ENCODE assay signal across 8 mouse cellular contexts in genomic region chr2:29826926-29827708, GRCm38 (mm10). TPM values are rescaled to one million over a fixed set of nuclear protein-coding genes. Genes with fewer than 3 reads are reported as not detected.
DNase-seq lines count a peak whose midpoint lies in the region; ATAC-seq lines count a peak whose summit lies in the region.

No protein-coding gene starts in this region.

- H3K27ac ChIP-seq in heart, embryonic 14.5 days (replicated peaks in 1 of 2; ENCODE audit: control insufficient read depth in 1 of 2, insufficient read depth in 1 of 2, low read depth in 2 of 2, low read length in 2 of 2): peak overlapping the region; percentile 90 to 96
- H3K27ac ChIP-seq in liver, embryonic 13.5 days: peak overlapping the region; percentile 87
- peak overlapping the region; percentile 97 for H3K27ac ChIP-seq in stomach, embryonic 16.5 days (ENCODE audit: low read length)

- WGBS in heart, embryonic 14.5 days: under 1% methylated on average over 48 of the region's 48 CpGs
- under 1% methylated on average over 48 of the region's 48 CpGs for WGBS in liver, embryonic 13.5 days (ENCODE audit: insufficient replicate concordance)
- under 1% methylated on average over 48 of the region's 48 CpGs for WGBS in stomach, embryonic 16.5 days

- ATAC-seq in CD4-positive, CD25-positive, alpha-beta regulatory T cell, adult 4 months: peak; percentile 98
- peak; percentile 93 for ATAC-seq in heart, embryonic 14.5 days (ENCODE audit: insufficient number of reproducible peaks, insufficient read depth, low FRiP score, low read depth)
- peak; percentile 96 for ATAC-seq in liver, embryonic 13.5 days (ENCODE audit: low read depth)
- peak; percentile 98 for ATAC-seq in stomach, embryonic 16.5 days (ENCODE audit: insufficient read depth, low FRiP score)

- 0 out of 2 replicates have a peak, but pooled peaks cover 8% of the 10 kb centered on the region for H3K36me3 ChIP-seq in heart, embryonic 14.5 days (ENCODE audit: control insufficient read depth, insufficient read depth, low read length)
- 0 out of 2 replicates have a peak, but pooled peaks cover 8% of the 10 kb centered on the region for H3K36me3 ChIP-seq in liver, embryonic 13.5 days
- H3K36me3 ChIP-seq in stomach, embryonic 16.5 days (ENCODE audit: control insufficient read depth, insufficient read depth, low read length): no peaks in the 10 kb centered on the region

- peak overlapping the region; percentile 91 for H3K9ac ChIP-seq in heart, embryonic 14.5 days (ENCODE audit: low read length)
- H3K9ac ChIP-seq in liver, embryonic 13.5 days: peak overlapping the region; percentile 83
- H3K9ac ChIP-seq in stomach, embryonic 16.5 days (ENCODE audit: low read length): peak overlapping the region; percentile 86

- H3K9me3 ChIP-seq in heart, embryonic 14.5 days (ENCODE audit: control insufficient read depth, low read length): no peaks in the 10 kb centered on the region
- no peaks in the 10 kb centered on the region for H3K9me3 ChIP-seq in liver, embryonic 13.5 days (replicated peaks)
- no peaks in the 10 kb centered on the region for H3K9me3 ChIP-seq in stomach, embryonic 16.5 days (replicated peaks; ENCODE audit: control insufficient read depth, low read length)

- peak overlapping the region; percentile 83 for H3K4me2 ChIP-seq in heart, embryonic 14.5 days (ENCODE audit: low read length)
- peak overlapping the region; percentile 89 for H3K4me2 ChIP-seq in liver, embryonic 13.5 days
- H3K4me2 ChIP-seq in stomach, embryonic 16.5 days (ENCODE audit: low read depth, low read length): peak overlapping the region; percentile 89

- DNase-seq in c-Kit-negative CD71-positive TER-119-positive erythroid progenitor cells, embryonic 14.5 days (ENCODE audit: low read depth, low spot score): peak; percentile 93
- DNase-seq in fibroblast of lung, adult 2 months (ENCODE audit: low read depth): peak; percentile 94
- peak; percentile 97 for DNase-seq in kidney, postnatal 14 days
- DNase-seq in liver, embryonic 13.5 days: peak; percentile 94
- peak; percentile 97 for DNase-seq in neural tube, embryonic 10.5 days (ENCODE audit: extremely low spot score, low spot score)

- peaks cover 0 to 10% of the 10 kb centered on the region in 2 experiments; a peak in 2 of 4 replicates for H3K4me1 ChIP-seq in heart, embryonic 14.5 days (ENCODE audit: control insufficient read depth in 2 of 2, insufficient read depth in 2 of 2, low read length in 2 of 2)
- H3K4me1 ChIP-seq in liver, embryonic 13.5 days (replicated peaks): peaks cover 21% of the 10 kb centered on the region
- peaks cover 12% of the 10 kb centered on the region for H3K4me1 ChIP-seq in stomach, embryonic 16.5 days (ENCODE audit: control insufficient read depth, insufficient read depth, low read length)

- no peaks in the 10 kb centered on the region for H3K27me3 ChIP-seq in heart, embryonic 14.5 days (ENCODE audit: control insufficient read depth, insufficient read depth, low read length)
- no peaks in the 10 kb centered on the region for H3K27me3 ChIP-seq in liver, embryonic 13.5 days
- H3K27me3 ChIP-seq in stomach, embryonic 16.5 days (ENCODE audit: control insufficient read depth, insufficient read depth, low read length): no peaks in the 10 kb centered on the region

- peak overlapping the region; percentile 82 to 94 for H3K4me3 ChIP-seq in heart, embryonic 14.5 days (ENCODE audit: control insufficient read depth in 1 of 2, insufficient read depth in 1 of 2, low read depth in 1 of 2, low read length in 2 of 2)
- peak overlapping the region; percentile 83 for H3K4me3 ChIP-seq in liver, embryonic 13.5 days (replicated peaks)
- H3K4me3 ChIP-seq in stomach, embryonic 16.5 days (replicated peaks; ENCODE audit: low read length): peak overlapping the region; percentile 98

RNA-seq across cellular contexts. Expression of gene Urm1, which starts 7.2 kb away (rescaled TPM):
- 10 to 100 TPM; 21.1 to 25.3 TPM for polyA plus RNA-seq in CD4-positive, CD25-positive, alpha-beta regulatory T cell, adult 4 months (2017; shearing (Covaris generic))
- polyA plus RNA-seq in heart, embryonic 14.5 days (2014; fragmentation: Nextera tagmentation; extraction: Ambion mirVana): 14.6 and 17.8 TPM in 2 replicates
- 9.9 and 11.4 TPM in 2 replicates for polyA plus RNA-seq in liver, embryonic 13.5 days (2015; fragmentation: Nextera tagmentation; extraction: Ambion mirVana)
- polyA plus RNA-seq in stomach, embryonic 16.5 days (2015; fragmentation: Nextera tagmentation; extraction: Ambion mirVana): 19.5 and 22.0 TPM in 2 replicates

RNA-seq across cellular contexts. Expression of gene Slc27a4, which starts 24.7 kb away (rescaled TPM):
- 1 to 10 TPM; 1.1 to 1.8 TPM for polyA plus RNA-seq in CD4-positive, CD25-positive, alpha-beta regulatory T cell, adult 4 months (2017; shearing (Covaris generic))
- 7.8 and 9.5 TPM in 2 replicates for polyA plus RNA-seq in heart, embryonic 14.5 days (2014; fragmentation: Nextera tagmentation; extraction: Ambion mirVana)
- polyA plus RNA-seq in liver, embryonic 13.5 days (2015; fragmentation: Nextera tagmentation; extraction: Ambion mirVana): 2.3 and 2.4 TPM in 2 replicates
- polyA plus RNA-seq in stomach, embryonic 16.5 days (2015; fragmentation: Nextera tagmentation; extraction: Ambion mirVana): 22.0 and 23.6 TPM in 2 replicates

RNA-seq across cellular contexts. Expression of gene Trub2, which starts 38.8 kb away (rescaled TPM):
- 10 to 100 TPM; 20.3 to 34.2 TPM for polyA plus RNA-seq in CD4-positive, CD25-positive, alpha-beta regulatory T cell, adult 4 months (2017; shearing (Covaris generic))
- polyA plus RNA-seq in heart, embryonic 14.5 days (2014; fragmentation: Nextera tagmentation; extraction: Ambion mirVana): 21.9 and 23.3 TPM in 2 replicates
- polyA plus RNA-seq in liver, embryonic 13.5 days (2015; fragmentation: Nextera tagmentation; extraction: Ambion mirVana): 16.2 and 19.1 TPM in 2 replicates
- 25.2 and 30.9 TPM in 2 replicates for polyA plus RNA-seq in stomach, embryonic 16.5 days (2015; fragmentation: Nextera tagmentation; extraction: Ambion mirVana)

RNA-seq across cellular contexts. Expression of gene Coq4, which starts 39.8 kb away (rescaled TPM):
- 10 to 100 TPM in 1 of 2 experiments, 1 to 10 TPM in 1; 5.0 to 11.6 TPM for polyA plus RNA-seq in CD4-positive, CD25-positive, alpha-beta regulatory T cell, adult 4 months (2017; shearing (Covaris generic))
- polyA plus RNA-seq in heart, embryonic 14.5 days (2014; fragmentation: Nextera tagmentation; extraction: Ambion mirVana): 29.5 and 33.4 TPM in 2 replicates
- polyA plus RNA-seq in liver, embryonic 13.5 days (2015; fragmentation: Nextera tagmentation; extraction: Ambion mirVana): 15.2 and 15.6 TPM in 2 replicates
- 34.5 and 34.6 TPM in 2 replicates for polyA plus RNA-seq in stomach, embryonic 16.5 days (2015; fragmentation: Nextera tagmentation; extraction: Ambion mirVana)

RNA-seq across cellular contexts. Expression of gene Cercam, which starts 41.8 kb away (rescaled TPM):
- polyA plus RNA-seq in CD4-positive, CD25-positive, alpha-beta regulatory T cell, adult 4 months (2017; shearing (Covaris generic)): under 1 TPM; 0.20 to 0.87 TPM
- polyA plus RNA-seq in heart, embryonic 14.5 days (2014; fragmentation: Nextera tagmentation; extraction: Ambion mirVana): 13.9 and 14.8 TPM in 2 replicates
- 31.1 and 39.0 TPM in 2 replicates for polyA plus RNA-seq in liver, embryonic 13.5 days (2015; fragmentation: Nextera tagmentation; extraction: Ambion mirVana)
- 38.3 and 38.9 TPM in 2 replicates for polyA plus RNA-seq in stomach, embryonic 16.5 days (2015; fragmentation: Nextera tagmentation; extraction: Ambion mirVana)

Comparison
In these comparisons a context has a peak if more than half of its experiments do, and no peak if none do; other contexts are left out.
1. Peak in every context shown above with its lines: DNase-seq, ATAC-seq, H3K4me3 ChIP-seq and H3K27ac ChIP-seq.